Mouse (Mus musculus): ENCODE measurements around the gene Smad6.

DNA sequence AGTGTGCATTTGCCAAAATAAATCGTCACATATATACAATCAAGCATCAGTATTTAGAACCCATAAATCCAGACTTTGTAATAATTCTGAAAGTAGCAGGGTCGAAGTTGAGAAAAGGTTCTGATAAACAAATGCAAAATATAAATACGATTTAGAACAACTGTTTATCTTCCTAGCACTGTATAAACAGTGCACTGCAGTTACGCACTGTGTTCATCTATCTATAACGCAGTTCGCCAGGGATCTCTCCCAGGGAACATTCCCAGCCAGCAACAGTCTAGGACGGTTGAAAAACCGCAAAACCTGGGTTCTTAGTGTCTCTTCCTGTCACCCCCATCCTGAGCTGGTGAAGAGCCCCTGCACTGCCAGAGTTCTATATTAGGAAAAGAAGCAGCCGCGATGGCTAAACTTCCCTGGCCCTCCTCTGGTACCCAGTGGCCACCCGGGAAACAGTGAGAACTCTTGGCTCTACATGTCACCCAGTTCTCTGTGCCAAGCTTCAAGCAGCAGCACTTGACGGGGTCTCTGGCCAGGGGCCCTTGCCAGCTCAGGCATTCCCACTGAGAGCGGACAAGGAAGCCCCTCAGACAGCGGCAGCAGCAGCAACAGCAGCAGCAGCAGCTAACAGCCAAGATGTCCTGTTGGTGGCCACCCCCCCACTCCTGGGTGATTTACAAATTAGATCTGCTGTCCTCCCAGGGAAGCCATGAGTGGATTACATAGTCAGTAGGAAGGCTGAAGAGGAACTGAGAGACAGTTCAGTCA is 54.3 kb downstream of the Smad6 start:
- TF ChIP-seq CTCF (IDR thresholded peaks at IDR 0.05; ENCODE audit: low read depth), result no peak
- TF ChIP-seq EP300 (IDR thresholded peaks at IDR 0.05; ENCODE audit: low read depth), result no peak
